Comparison of ENCODE assay signal across 10 mouse cellular contexts in genomic region chr1:176827365-176827764, GRCm38 (mm10). TPM values are rescaled to one million over a fixed set of nuclear protein-coding genes. Genes with fewer than 3 reads are reported as not detected.
A peak's percentile ranks its signal among the peaks of the same experiment; 100 is the strongest.
DNase-seq lines count a peak whose midpoint lies in the region; ATAC-seq and TF ChIP-seq lines count a peak whose summit lies in the region.
"Had no signal": no experiment of that assay in that cellular context is flagged by ENCODE, and none has a peak within 500 bp of the region (broad histone marks: within the 10 kb centered on the region; RNA-seq: fewer than 3 reads in every experiment).

No protein-coding gene starts in this region.

- no peak for ATAC-seq in limb, embryonic 15.5 days (ENCODE audit: insufficient number of reproducible peaks, low FRiP score, low TSS enrichment, low read depth)
- ATAC-seq in Patski, result peak; percentile 98
- ATAC-seq in heart, embryonic 11.5 days (replicated peaks; ENCODE audit: insufficient number of reproducible peaks, low FRiP score, low TSS enrichment), result peak; percentile 63; the same call in 1 of the 2 replicates

- CTCF ChIA-PET in Patski (lab: Charles Lee), result interaction anchor here (0.7 to 2.0 kb wide), 6 partner anchors 13 to 43 kb away, joined by 3 to 8 read pairs (median 4); partner anchors contain the start of genes Cep170 and Sdccag8

- H3K27ac ChIP-seq in limb, embryonic 15.5 days, result peak overlapping the region; percentile 61
- H3K27ac ChIP-seq in limb, embryonic 10.5 days, result no peak overlapping the region
- H3K27ac ChIP-seq in heart, embryonic 11.5 days (ENCODE audit: low read depth, low read length), result no peak overlapping the region
- H3K27ac ChIP-seq: hindbrain, embryonic 13.5 days had no signal

- TF ChIP-seq CTCF in Patski (IDR thresholded peaks at IDR 0.05), result no peak

- WGBS in limb, embryonic 15.5 days, result 69% methylated on average over 4 of the region's 4 CpGs
- 74% methylated on average over 4 of the region's 4 CpGs for WGBS in limb, embryonic 10.5 days
- WGBS in heart, embryonic 11.5 days (ENCODE audit: insufficient replicate concordance), result 56% methylated on average over 4 of the region's 4 CpGs

- POLR2A ChIA-PET in Patski (lab: Charles Lee), result interaction anchor here (2.1 kb wide), 1 partner anchor 14 kb away, joined by 9 read pairs; the partner anchor contains the start of gene Cep170

- no peaks in the 10 kb centered on the region for H3K9me3 ChIP-seq in limb, embryonic 15.5 days
- no peaks in the 10 kb centered on the region for H3K9me3 ChIP-seq in limb, embryonic 10.5 days (replicated peaks)
- no peaks in the 10 kb centered on the region for H3K9me3 ChIP-seq in heart, embryonic 11.5 days (replicated peaks; ENCODE audit: control insufficient read depth, low read length)
- H3K9me3 ChIP-seq: hindbrain, embryonic 13.5 days had no signal

- H3K36me3 ChIP-seq in limb, embryonic 15.5 days, result peaks cover 4% of the 10 kb centered on the region; the same call in 1 of the 2 replicates
- H3K36me3 ChIP-seq in limb, embryonic 10.5 days, result no peaks in the 10 kb centered on the region
- no peaks in the 10 kb centered on the region for H3K36me3 ChIP-seq in heart, embryonic 11.5 days (ENCODE audit: control insufficient read depth, insufficient read depth, low read length)

- no peaks in the 10 kb centered on the region for H3K27me3 ChIP-seq in limb, embryonic 15.5 days
- no peaks in the 10 kb centered on the region for H3K27me3 ChIP-seq in limb, embryonic 10.5 days (ENCODE audit: low read depth, poor library complexity, severe bottlenecking)
- no peaks in the 10 kb centered on the region for H3K27me3 ChIP-seq in Patski
- H3K27me3 ChIP-seq in heart, embryonic 11.5 days (ENCODE audit: control insufficient read depth, insufficient read depth, low read length), result no peaks in the 10 kb centered on the region
- H3K27me3 ChIP-seq: hindbrain, embryonic 13.5 days had no signal

- no peak overlapping the region for H3K4me2 ChIP-seq in limb, embryonic 15.5 days
- H3K4me2 ChIP-seq in heart, embryonic 11.5 days, result no peak overlapping the region
- H3K4me2 ChIP-seq: hindbrain, embryonic 13.5 days had no signal

- in situ Hi-C loops in Patski (cut with MboI; ENCODE audit: low pct_unique_long_range_greater_than_20kb), result no loop called here

- no peak overlapping the region for H3K4me3 ChIP-seq in limb, embryonic 15.5 days
- H3K4me3 ChIP-seq in limb, embryonic 10.5 days, result no peak overlapping the region
- H3K4me3 ChIP-seq in heart, embryonic 11.5 days (ENCODE audit: low read depth, low read length), result no peak overlapping the region
- H3K4me3 ChIP-seq: hindbrain, embryonic 13.5 days had no signal

- peaks cover 6% of the 10 kb centered on the region; the same call in 1 of the 2 replicates for H3K4me1 ChIP-seq in limb, embryonic 15.5 days
- no peaks in the 10 kb centered on the region for H3K4me1 ChIP-seq in limb, embryonic 10.5 days
- peaks cover 24% of the 10 kb centered on the region for H3K4me1 ChIP-seq in heart, embryonic 11.5 days (ENCODE audit: control insufficient read depth, insufficient read depth, low read length)
- H3K4me1 ChIP-seq: hindbrain, embryonic 13.5 days had no signal

- no peak overlapping the region for H3K9ac ChIP-seq in limb, embryonic 15.5 days
- no peak overlapping the region for H3K9ac ChIP-seq in heart, embryonic 11.5 days (ENCODE audit: low read depth, low read length)
- H3K9ac ChIP-seq: hindbrain, embryonic 13.5 days had no signal

- no peak for DNase-seq in limb, embryonic 10.5 days (ENCODE audit: low spot score)
- no peak for DNase-seq in Patski (ENCODE audit: low read depth, low spot score)
- DNase-seq in monocyte, adult 2 months (ENCODE audit: low read depth in 1 of 2, low spot score in 2 of 2), result peak; percentile 71 to 79
- DNase-seq in kidney, postnatal 14 days, result no peak
- DNase-seq in kidney, postnatal 10 days, result no peak
- DNase-seq in cerebellum, postnatal 36 days, result no peak
- DNase-seq: right cerebral cortex, postnatal 14 days had no signal

RNA-seq across cellular contexts. Expression of gene Sdccag8, which starts 12.9 kb away (rescaled TPM):
- 15.2 and 17.1 TPM in 2 replicates for polyA plus RNA-seq in limb, embryonic 15.5 days (2015; fragmentation: Nextera tagmentation; extraction: Ambion mirVana)
- polyA plus RNA-seq in limb, embryonic 10.5 days (2016; fragmentation: Nextera tagmentation; extraction: Ambion mirVana), result 11.4 and 11.6 TPM in 2 replicates
- polyA plus RNA-seq in Patski (2021), result 25.1 TPM
- polyA plus RNA-seq in heart, embryonic 11.5 days (2014; fragmentation: Nextera tagmentation; extraction: Ambion mirVana), result 9.8 and 12.0 TPM in 2 replicates

RNA-seq across cellular contexts. Expression of gene Cep170, which starts 13.5 kb away (rescaled TPM):
- polyA plus RNA-seq in limb, embryonic 15.5 days (2015; fragmentation: Nextera tagmentation; extraction: Ambion mirVana), result 28.9 and 30.1 TPM in 2 replicates
- 22.7 and 31.0 TPM in 2 replicates for polyA plus RNA-seq in limb, embryonic 10.5 days (2016; fragmentation: Nextera tagmentation; extraction: Ambion mirVana)
- 37.4 TPM for polyA plus RNA-seq in Patski (2021)
- 30.6 and 33.9 TPM in 2 replicates for polyA plus RNA-seq in heart, embryonic 11.5 days (2014; fragmentation: Nextera tagmentation; extraction: Ambion mirVana)

Comparison
In these comparisons a context has a peak if more than half of its experiments do, and no peak if none do; other contexts are left out.
1. DNase-seq: peak in monocyte, adult 2 months (2 of 2); none in limb, embryonic 10.5 days (single experiment), Patski (single experiment), kidney, postnatal 14 days (single experiment), kidney, postnatal 10 days (single experiment) and cerebellum, postnatal 36 days (0 of 2).